Mouse (Mus musculus): ENCODE data around the gene Gpbp1. TPM values are rescaled to one million over a fixed set of nuclear protein-coding genes. Genes with fewer than 3 reads are reported as not detected.

Gene Gpbp1
- total RNA-seq, 2 experiments from 2014 or later, result 84.3 to 88.1 TPM

DNA sequence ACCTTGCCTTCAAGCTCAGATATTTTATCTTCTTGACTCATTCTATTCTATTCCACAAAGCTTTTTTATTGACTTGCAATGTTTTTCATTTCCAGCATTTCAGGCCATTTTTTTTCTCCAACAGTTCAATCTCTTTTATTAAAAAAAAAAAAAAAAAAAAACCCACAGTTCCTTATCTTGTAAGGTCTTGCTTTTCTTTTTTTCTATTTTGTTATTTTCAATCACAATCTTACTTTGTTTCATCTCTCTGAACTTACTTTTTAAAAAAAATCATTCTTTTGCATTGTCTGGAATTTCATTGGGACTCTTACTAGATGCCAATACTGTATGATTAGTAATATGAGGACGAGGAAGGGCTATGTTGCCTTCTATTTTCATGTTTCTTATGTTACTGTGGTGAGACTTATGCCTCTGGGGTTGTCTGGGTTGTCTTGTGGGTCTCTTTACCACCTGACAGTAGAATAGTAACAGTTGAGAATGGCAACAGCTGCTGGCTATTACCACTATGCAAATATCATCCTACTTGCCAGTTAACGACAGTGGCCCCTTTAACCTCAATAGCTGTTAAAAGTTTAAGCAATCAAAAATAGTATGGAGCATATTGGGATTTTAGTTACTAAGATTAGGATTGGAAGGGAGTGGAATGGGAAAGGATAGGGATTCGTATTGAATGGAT, 19.2 kb downstream of the Gpbp1 start:
- DNase-seq (ENCODE audit: low spot score in 2 of 2), result no peak

DNA sequence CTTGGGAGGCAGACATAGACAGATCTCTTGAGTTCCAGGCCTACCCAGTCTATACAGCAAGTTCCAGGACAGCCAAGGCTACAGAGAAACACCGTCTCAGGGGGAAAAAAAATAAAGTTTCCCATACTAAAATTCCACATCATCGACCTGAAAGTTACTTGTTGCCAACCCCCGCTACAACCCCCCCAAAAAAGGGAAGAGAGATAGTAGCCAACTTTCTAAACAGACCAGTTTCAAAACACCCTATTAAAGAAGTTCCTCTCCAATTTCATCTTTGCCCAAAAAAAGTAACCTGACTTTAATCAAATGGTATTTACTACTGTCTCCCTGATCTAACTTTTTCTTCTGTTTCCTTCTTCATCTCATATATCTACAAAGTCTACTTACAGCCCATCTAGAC, 22.6 kb downstream of the Gpbp1 start:
- no peak for DNase-seq (ENCODE audit: low spot score in 2 of 2)

DNA sequence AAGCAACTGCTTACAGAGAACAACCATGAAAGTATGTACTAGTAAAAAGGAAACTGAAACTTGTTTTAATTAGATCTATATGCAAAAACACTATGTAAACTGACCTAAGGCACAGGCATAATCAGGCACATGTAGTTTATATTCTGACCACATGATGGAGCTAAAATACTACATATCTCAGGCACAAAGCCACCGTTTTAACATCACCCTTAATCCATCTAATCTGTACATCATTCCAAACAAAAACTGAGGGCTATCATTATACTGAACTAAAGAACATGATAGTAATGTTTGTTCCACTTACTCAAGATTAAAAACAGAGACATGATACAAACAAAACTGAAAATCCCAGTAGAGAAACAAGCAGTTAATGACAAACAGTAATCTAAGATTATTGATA, 28.5 kb downstream of the Gpbp1 start:
- DNase-seq (ENCODE audit: low spot score in 2 of 2), result no peak

DNA sequence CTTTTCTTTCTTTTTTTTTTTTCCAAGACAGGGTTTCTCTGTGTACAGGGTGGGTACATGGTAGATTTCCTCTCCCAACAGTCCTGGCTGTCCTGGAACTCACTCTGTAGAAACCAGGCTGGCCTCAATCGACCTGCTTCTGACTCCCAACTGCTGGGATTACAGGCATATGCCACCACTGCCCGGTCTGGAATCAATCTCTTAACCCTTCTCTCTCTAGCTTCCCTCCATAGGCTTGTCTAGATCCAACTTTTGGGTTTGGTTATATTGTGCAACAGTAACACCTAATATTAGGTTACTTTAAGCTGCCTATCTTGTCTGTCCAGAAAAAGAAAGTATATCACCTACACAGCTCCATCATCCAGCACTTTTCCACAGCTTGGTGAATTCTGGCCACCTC, 33.1 kb downstream of the Gpbp1 start:
- DNase-seq (ENCODE audit: low spot score in 2 of 2), result no peak

DNA sequence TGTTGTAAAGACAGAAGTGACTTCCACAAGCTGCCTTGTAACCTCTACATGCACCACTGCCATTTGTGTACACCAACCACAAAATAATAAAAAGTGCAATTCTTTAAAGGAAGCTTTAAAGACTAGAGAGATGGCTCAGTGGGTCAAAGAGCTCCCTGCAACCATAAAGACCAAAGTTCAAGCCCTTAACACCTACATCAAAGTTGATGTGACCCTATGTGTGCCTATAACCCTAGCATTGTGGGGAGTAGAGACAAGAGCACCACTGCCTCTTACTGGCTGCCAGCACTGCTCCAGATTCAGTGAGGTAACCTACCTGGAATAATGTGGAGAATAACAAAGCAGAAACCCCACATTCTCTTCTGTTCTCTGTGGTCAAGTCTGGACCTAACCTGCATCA, 45.6 kb downstream of the Gpbp1 start:
- DNase-seq (ENCODE audit: low spot score in 2 of 2), result no peak

DNA sequence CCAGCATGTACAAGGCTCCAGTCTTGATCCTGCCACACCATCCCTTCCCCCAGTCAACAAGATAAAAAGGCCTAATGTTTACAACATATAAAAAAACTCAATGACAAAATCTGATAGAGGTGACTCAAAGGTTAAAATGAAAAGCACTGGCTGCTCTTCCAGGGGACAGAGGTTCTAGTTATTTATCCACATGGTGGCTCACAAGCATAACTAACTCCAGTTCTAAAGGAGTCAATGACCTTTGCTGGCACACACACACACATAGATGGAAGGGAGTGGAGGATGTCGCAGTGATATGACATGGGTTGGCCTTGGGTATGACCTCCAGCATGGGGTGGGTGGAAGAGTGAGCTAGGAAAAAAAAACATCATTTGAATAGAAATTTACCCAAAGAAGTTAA, 58.7 kb downstream of the Gpbp1 start:
- no peak for DNase-seq (ENCODE audit: low spot score in 2 of 2)

DNA sequence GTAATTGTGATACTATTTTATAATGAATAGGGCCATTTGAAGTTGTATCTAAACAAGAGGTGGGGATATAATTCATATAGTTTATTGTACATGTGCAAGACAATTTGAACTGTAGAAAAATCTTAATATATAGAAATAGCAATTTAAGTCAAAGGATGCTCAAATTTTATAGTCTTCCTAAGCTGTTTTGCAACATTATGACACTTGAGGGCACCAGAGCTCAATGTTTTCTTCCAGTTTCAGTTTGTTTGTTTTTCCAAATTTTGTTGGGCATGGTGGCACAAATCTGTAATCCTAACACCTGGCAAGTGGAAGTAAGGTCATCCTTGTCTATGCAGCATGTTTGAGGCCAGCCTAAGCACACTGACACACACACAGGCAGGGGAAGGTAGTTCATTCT, 68.6 kb downstream of the Gpbp1 start:
- DNase-seq (ENCODE audit: low spot score in 2 of 2), result no peak

DNA sequence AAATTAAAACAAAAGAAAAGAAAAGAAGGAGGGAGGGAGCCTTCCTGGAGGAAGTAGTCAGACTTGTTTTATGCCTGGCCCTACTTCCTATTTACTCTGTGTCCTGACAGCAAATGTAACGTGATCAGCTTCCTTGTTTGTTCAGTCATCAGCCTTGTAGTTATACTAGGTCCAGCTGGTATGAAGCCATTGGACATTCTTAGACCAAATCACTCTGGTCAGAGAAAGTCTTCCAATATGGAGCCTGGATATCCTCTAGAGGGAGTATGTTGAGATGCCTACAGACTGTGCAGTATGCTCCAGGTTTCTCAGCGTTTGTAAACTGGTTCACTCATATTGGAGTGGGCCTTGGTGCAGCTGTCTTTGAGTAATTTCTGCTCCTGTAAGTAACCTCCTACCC, 71.8 kb downstream of the Gpbp1 start:
- DNase-seq (ENCODE audit: low spot score in 2 of 2), result no peak

DNA sequence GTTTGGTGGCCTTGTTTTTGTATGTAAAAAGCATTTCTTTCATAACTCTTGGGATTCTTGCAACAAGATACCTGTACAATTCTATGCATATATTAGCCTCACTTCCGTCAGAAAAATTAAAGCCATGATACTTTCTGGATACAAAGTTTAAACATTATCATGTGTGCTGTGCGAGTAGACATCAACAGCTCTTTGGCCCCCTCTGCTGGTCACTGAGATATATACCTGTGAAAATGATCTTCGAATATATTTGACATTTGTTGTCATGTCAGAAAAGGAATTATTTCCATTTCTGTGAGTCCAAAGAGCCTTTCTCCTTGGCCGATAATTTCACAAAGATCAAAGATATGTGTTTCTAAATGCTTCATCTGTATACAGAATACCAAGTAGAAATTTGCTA, 76.8 kb downstream of the Gpbp1 start:
- no peak for DNase-seq (ENCODE audit: low spot score in 2 of 2)

DNA sequence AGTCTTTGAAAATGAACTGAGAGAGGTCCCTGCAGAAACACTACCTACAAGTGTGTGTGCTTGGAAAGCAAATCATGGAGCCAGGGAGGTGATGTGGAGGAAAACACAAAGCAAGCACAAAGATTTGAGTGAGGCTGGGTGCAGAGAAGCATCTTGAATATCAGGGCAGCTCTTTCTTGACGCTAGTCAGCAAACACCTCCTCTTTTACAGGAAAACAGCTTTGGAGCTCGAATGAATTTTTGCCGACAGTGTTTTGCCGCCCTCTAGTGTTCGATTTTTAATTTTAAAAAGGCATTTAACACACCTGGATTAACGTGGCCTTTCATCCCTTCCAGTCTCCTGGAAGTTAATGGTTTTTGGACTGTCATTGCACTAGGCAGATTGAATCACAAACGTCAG, 79.1 kb downstream of the Gpbp1 start:
- DNase-seq (ENCODE audit: low spot score in 2 of 2), result no peak

DNA sequence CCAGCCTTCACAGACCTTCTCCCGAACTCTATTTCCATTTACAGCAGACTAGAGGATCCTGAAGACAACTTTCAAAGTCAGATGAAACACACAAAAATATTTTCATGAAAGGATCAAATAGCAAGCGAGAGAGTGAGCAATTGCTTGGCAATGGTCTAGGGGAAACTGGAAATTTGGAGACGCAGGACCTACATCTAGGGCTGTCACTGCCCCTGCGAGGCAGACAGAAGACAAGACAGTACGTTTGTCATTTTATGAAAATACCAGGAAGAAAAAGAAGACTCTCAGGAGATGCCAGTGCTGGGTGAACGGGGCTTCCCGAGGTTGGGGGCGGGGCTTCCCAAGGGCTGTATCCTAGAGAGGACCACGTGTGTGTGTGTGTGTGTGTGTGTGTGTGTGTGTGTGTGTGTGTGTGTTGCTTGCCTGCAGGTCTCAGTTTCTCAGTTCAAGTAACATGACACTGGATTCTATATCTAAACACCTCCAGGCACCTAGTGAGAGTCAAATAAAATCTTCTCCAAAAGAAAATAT, 83.0 kb downstream of the Gpbp1 start:
- no peak for DNase-seq (ENCODE audit: low spot score in 2 of 2)

DNA sequence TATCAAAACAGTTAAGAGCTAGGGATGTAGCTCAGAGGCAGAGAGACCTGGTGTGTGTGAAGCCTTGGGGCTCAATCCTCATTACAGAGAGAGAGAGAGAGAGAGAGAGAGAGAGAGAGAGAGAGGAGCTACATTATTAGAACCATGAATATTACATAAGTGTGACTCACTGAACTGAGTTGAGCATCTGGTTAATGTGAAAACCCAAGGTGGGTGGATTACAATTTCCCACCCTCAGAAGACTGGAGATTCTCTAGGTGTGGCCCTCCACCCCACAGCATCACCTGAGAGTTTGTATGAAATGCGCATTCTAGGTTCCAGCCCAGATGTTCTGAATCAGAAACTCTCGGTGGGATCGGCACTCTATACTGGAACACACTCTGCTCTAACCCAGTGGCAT, 84.0 kb downstream of the Gpbp1 start:
- no peak for DNase-seq (ENCODE audit: low spot score in 2 of 2)

DNA sequence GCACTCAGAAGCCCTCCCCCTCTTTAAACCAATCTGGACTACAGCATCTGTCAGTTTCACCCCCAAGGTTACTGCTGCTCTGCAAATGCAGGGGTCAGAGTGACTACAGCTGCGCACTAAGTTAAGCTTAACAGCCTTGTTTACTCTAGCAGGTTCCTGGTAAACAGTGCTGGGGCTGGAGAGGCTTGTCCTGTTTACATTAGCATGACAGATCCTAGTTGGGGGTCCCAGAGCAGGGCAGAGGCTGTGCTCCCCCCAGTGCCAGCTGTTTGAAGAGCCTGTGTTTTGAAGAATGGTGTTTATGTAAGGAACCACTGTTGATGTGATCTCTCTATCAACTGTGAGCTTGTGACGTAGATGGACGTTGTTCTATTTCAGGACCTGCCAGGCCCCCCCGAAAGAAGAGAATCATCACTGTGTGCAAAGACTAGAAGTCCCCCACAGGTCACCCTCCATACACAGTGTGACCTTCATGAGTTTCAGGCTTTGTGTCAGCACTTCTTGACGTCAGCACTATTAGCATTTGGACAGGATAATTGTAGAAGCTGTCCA, 92.2 kb downstream of the Gpbp1 start:
- DNase-seq (ENCODE audit: low spot score in 2 of 2), result no peak

DNA sequence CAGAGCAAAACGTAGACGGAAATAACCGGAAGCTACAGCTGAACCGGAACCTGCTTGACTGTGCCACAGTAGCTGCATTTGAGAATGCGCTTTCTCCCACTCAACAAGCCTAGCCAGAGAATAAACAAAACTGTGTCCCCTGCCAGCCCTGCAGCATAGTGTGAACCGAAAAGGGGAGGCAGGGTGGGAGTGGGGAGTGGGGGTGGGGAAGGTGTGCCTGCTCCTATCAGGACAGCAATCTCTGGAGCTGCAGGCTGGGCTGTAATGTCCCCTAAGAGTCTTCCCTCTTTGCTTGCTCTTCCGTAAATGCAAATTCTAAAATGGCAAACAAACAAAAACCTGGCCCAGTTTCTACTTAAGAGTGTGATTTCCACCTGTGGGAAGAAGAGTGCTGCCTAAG, 92.8 kb downstream of the Gpbp1 start:
- DNase-seq (ENCODE audit: low spot score in 2 of 2), result no peak

DNA sequence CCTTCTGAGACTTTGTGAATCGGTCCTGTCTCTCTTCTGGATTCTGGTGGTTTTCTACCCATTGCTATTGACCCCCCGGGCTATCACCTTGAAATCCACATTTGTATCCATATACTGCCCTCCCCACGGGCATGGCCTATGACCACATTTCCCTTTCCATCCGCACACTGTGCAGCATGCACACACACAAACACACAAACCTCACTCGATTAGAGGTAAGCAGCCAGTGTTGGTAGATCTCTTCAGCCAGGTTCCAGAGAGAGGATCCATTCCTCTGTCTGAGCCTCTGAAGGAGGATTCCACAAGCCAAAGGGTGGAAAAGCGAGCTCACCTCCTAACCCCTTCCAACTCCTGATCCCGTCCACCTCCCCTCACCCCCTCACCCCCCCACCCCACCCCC, 94.4 kb downstream of the Gpbp1 start:
- no peak for DNase-seq (ENCODE audit: low spot score in 2 of 2)

DNA sequence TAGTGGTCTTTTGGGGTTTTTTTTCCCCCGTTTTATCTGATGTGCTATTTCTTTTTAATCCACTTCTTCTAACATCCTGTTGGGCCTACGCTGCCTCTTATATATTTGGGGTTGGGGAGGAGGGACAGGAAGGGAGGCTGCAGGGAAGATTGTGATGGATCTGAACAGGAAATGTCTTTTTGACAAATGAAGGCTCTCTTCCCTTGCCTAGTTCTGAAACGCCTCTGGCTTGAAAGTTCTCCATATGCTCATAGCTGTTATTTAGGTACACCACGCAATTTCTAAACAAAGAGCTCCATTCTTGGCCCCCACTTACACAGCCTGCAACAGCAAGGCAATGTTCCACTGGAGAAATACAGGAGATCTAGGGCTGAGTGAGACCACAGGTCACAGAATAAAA, 95.0 kb downstream of the Gpbp1 start:
- no peak for DNase-seq (ENCODE audit: low spot score in 2 of 2)

DNA sequence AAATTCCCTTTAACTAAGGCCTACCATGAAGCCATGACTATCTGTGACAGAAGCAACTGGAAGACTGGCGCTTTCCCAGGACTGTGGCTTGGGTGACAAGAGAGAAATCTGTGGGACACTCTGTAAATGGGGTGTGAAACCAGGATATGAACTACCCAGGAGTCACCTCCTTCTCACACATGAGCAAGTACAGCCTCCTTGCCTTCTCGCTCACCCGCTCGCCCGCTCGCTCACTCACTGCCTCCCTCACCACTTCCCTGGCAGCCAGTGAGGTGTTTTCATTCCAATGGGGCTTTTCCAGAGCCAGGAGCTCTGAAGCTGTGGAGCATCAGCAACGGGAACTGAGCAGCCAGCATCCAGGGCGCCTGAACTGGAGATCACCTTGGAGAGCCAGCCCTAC, 95.6 kb downstream of the Gpbp1 start:
- DNase-seq (ENCODE audit: low spot score in 2 of 2), result no peak

DNA sequence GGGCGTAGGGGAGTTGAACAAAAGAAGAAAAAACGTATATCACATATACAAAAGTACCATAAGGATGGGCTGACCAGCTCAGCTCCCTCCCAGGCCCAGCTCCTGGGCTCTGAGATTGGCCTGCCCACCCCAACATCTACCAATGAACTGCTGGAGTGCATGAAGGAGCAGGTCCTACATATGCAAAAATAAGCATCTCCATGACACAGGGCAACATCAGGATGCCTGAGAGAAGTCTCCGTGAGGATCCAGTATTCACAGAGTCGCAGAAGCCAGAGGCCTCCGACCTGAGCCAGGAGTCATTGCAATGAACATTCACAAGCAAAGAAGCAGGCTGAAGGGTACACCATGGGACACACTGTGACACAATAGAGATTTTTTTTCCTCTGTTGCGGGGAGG, 96.5 kb downstream of the Gpbp1 start:
- no peak for DNase-seq (ENCODE audit: low spot score in 2 of 2)

DNA sequence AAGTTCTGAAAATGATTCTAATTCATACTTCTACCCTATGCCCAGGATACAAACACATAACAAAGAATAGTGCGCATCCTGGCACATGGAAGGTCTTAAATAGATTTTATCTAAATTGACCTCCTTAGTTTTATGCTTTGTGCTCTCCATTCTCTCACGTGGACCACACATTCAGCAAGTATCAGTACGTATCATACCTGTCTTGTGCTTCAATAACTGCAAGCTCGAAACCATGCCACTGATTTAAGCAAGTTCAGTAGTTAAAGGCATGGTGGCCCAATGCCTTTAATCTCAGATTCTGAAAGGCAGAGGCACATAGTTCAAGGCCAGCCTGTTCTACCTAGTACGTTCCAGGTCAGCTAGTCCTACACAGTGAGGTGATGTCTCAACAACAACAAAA, 98.5 kb downstream of the Gpbp1 start:
- DNase-seq (ENCODE audit: low spot score in 2 of 2), result no peak

DNA sequence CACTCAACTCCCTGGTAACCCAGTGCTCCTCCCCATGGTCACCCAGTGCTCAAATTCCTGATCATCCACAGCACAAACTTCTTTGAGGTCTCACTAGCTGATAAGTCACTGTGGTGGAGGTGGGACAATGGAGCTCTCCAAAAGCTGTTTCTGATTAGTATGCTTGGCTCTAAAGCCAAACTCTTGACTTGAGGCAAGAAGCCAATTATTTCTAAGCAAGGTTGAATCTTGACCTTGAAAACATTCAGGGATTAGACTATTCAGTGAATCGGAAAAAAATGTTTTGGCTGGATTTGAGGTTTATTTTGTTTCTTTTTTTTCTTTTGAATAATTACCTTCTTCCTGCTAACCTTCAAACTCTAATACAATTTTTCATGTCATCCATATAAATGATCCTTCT, 98.9 kb downstream of the Gpbp1 start:
- DNase-seq (ENCODE audit: low spot score in 2 of 2), result no peak

DNA sequence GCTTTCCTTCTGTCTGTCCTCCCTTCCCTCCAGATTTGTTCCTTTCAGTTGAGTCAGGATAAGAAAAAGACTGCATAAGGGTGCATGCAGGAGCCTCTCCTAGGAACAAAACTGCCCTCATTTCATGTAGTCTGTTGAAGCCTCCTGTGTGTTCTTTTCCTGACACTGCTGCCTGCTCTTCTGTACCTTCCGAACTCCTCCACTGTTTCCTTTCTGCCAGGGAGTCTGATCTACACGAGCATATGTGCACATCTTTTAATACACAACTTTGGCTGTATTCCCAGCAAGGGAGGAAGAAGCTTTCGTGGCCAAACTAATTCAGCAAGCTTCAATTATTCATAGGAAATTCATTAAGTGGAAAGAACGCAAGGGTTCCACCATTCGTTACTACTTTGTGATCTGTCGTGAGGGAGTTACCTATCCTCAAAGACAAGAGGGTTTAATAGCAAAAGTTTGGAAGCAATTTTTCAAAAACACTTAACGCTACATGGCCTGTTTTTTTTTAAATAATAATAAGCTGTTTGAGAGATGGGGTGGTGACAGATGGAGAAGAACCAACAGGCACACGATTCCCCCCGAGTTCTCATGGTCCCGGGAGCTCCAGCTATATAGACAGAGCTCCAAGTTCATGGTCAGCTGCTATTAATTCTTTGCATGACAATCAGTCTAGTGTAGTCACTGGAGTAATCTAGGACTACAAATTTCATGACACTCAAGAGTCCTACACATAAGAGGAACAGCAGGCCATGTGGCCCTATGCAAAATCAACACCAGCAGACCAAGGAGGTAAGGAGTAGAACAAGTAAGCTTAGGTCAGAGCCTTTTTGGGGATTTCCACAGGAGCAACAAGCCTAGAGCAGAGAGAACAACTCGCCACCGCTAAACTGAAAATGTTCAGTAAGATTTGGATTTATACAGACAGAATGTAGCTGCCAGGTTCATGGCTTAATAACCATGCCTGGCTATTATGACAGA, 105.6 kb downstream of the Gpbp1 start:
- DNase-seq (ENCODE audit: low spot score in 2 of 2), result no peak
